ENCODE assay signal across 39 mouse cellular contexts in the genomic region with DNA sequence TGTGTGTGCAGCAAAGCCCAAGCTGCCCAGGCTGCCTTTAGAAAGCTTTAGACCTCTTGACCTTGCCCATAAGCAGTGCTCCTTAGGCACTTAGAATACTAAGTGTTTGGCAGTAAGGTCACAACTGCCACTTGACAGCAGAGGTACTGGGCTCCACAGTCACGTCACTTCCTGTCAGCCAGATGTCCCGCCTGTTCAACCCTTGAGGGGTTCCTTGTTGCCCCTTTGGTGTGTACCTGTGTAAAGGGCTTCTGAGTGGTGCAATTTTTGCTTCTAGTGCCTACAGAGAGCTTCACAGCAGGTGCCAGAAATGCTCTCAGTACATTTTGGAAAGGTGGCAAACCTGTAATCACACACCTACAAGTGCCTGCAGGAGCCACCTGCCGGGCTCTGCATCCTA. TPM values are rescaled to one million over a fixed set of nuclear protein-coding genes. Genes with fewer than 3 reads are reported as not detected.
DNase-seq lines count a peak whose midpoint lies in the region; ATAC-seq and TF ChIP-seq lines count a peak whose summit lies in the region.
"Had no signal": no experiment of that assay in that cellular context is flagged by ENCODE, and none has a peak within 500 bp of the region (broad histone marks: within the 10 kb centered on the region; RNA-seq: fewer than 3 reads in every experiment).

No protein-coding gene starts in this region.

- H3K9ac ChIP-seq in lung, embryonic 16.5 days (ENCODE audit: low read length), result no peak overlapping the region
- H3K9ac ChIP-seq: embryonic facial prominence, embryonic 15.5 days; forebrain, embryonic 13.5 days; heart, embryonic 15.5 days; limb, embryonic 15.5 days; liver, embryonic 13.5 days; lung, embryonic 14.5 days had no signal

- intact Hi-C loops in left cerebral cortex, postnatal 36 days (cut with DNase I), result no loop called here

- WGBS in kidney, adult 2 months, result 60% methylated on average over 3 of the region's 3 CpGs
- WGBS in lung, embryonic 16.5 days, result 25% methylated on average over 3 of the region's 3 CpGs

- 0 out of 2 replicates have a peak, but pooled peaks cover 1% of the 10 kb centered on the region for H3K4me1 ChIP-seq in kidney, adult 2 months (ENCODE audit: control insufficient read depth, insufficient read depth, low read length)
- 0 out of 2 replicates have a peak, but pooled peaks cover 2% of the 10 kb centered on the region for H3K4me1 ChIP-seq in lung, embryonic 16.5 days (replicated peaks; ENCODE audit: control insufficient read depth, insufficient read depth, low read length)

- no peak overlapping the region for H3K4me2 ChIP-seq in lung, embryonic 16.5 days (ENCODE audit: low read depth, low read length)
- H3K4me2 ChIP-seq: embryonic facial prominence, embryonic 15.5 days; forebrain, embryonic 13.5 days; heart, embryonic 15.5 days; limb, embryonic 15.5 days; liver, embryonic 13.5 days; lung, embryonic 14.5 days; midbrain, embryonic 11.5 days had no signal

- H3K36me3 ChIP-seq in kidney, adult 2 months (ENCODE audit: control insufficient read depth, insufficient read depth, low read length), result no peaks in the 10 kb centered on the region; the same call in 1 of the 2 replicates
- H3K36me3 ChIP-seq in lung, embryonic 16.5 days (ENCODE audit: control insufficient read depth, insufficient read depth, low read length), result no peaks in the 10 kb centered on the region
- H3K36me3 ChIP-seq: embryonic facial prominence, embryonic 10.5 days; embryonic facial prominence, embryonic 15.5 days; heart, embryonic 10.5 days; heart, embryonic 15.5 days; limb, embryonic 10.5 days; limb, embryonic 15.5 days; liver, embryonic 13.5 days had no signal

- ATAC-seq in common myeloid progenitor, adult 5-6 weeks (replicated peaks; ENCODE audit: low read depth, poor library complexity, severe bottlenecking), result 0 out of 2 replicates have a peak, but pooled peaks have one; percentile 25
- ATAC-seq in lung, embryonic 16.5 days (ENCODE audit: low read depth), result peak; percentile 74
- ATAC-seq: forebrain, embryonic 13.5 days; hindbrain, embryonic 16.5 days; midbrain, embryonic 16.5 days; Patski had no signal

- H3K4me3 ChIP-seq in kidney, adult 2 months (ENCODE audit: insufficient read depth, low read depth, low read length), result no peak overlapping the region
- no peak overlapping the region for H3K4me3 ChIP-seq in lung, embryonic 16.5 days (ENCODE audit: low read length)
- H3K4me3 ChIP-seq: embryonic facial prominence, embryonic 10.5 days; embryonic facial prominence, embryonic 15.5 days; forebrain, embryonic 13.5 days; heart, embryonic 10.5 days; heart, embryonic 15.5 days; limb, embryonic 10.5 days; limb, embryonic 15.5 days; liver, embryonic 13.5 days had no signal

- 0 out of 2 replicates have a peak overlapping the region, but pooled peaks have one; percentile 24 for H3K27ac ChIP-seq in kidney, adult 2 months (ENCODE audit: insufficient read depth, low read depth, low read length)
- 0 out of 2 replicates have a peak overlapping the region, but pooled peaks have one; percentile 17 for H3K27ac ChIP-seq in lung, embryonic 16.5 days (ENCODE audit: low read length)
- H3K27ac ChIP-seq: embryonic facial prominence, embryonic 10.5 days; embryonic facial prominence, embryonic 15.5 days; forebrain, embryonic 13.5 days; heart, embryonic 10.5 days; heart, embryonic 15.5 days; limb, embryonic 10.5 days; limb, embryonic 15.5 days; liver, embryonic 13.5 days; stomach, postnatal 0 days had no signal

- H3K27me3 ChIP-seq in kidney, adult 2 months (replicated peaks; ENCODE audit: control insufficient read depth, insufficient read depth, low read length), result no peaks in the 10 kb centered on the region
- H3K27me3 ChIP-seq in lung, embryonic 16.5 days (ENCODE audit: control insufficient read depth, insufficient read depth, low read depth, low read length), result peaks cover 18% of the 10 kb centered on the region
- H3K27me3 ChIP-seq: Patski had no signal

- TF ChIP-seq POLR2A in kidney, adult 2 months (IDR thresholded peaks at IDR 0.05; ENCODE audit: low read depth, low read length), result no peak

- TF ChIP-seq CTCF in kidney, adult 2 months (conservative IDR thresholded peaks at IDR 0.05; ENCODE audit: insufficient read depth, insufficient read length, low read depth, low read length), result no peak

- H3K9me3 ChIP-seq in lung, embryonic 16.5 days (ENCODE audit: control insufficient read depth, low read length), result no peaks in the 10 kb centered on the region
- H3K9me3 ChIP-seq: embryonic facial prominence, embryonic 10.5 days; embryonic facial prominence, embryonic 15.5 days; forebrain, embryonic 13.5 days; heart, embryonic 10.5 days; heart, embryonic 15.5 days; limb, embryonic 10.5 days; limb, embryonic 15.5 days; liver, embryonic 13.5 days had no signal

- DNase-seq in kidney, adult 2 months, result no peak
- DNase-seq in kidney, postnatal 10 days, result no peak
- DNase-seq in lung, postnatal 36 days, result peak; percentile 88
- DNase-seq in layer of hippocampus, adult 9-11 months, result no peak
- no peak for DNase-seq in left cerebral cortex, postnatal 36 days (ENCODE audit: low spot score in 2 of 2)
- DNase-seq: adrenal gland, postnatal 25 days; cerebellum, adult 18-20 months; cerebellum, postnatal 10 days; gastrocnemius, postnatal 14 days; kidney, adult 9 months; liver, embryonic 13.5 days; lung, embryonic 14.5 days; right cerebral cortex, postnatal 4 days; thymus, adult 2 months had no signal

RNA-seq across cellular contexts. Expression of gene Pde4c, which starts 14.7 kb away (rescaled TPM):
- 81.6 and 113 TPM in 2 replicates for polyA plus RNA-seq in kidney, adult 2 months (2012; rRNA removed)
- 0.09 TPM in 1 of 2 replicates, not detected in the other for total RNA-seq in common myeloid progenitor, adult 5-6 weeks (2017)
- polyA plus RNA-seq in lung, embryonic 16.5 days (2015; fragmentation: Nextera tagmentation; extraction: Ambion mirVana), result 0.10 and 0.19 TPM in 2 replicates
- total RNA-seq in left cerebral cortex, postnatal 36 days (2021), result 1 to 10 TPM in 1 of 2 experiments, under 1 TPM in 1; 0.89 to 2.0 TPM
- total RNA-seq: granulocyte monocyte progenitor cell, adult 5-6 weeks; megakaryocyte, adult 5-6 weeks had no signal

RNA-seq across cellular contexts. Expression of gene Rab3a, which starts 16.3 kb away (rescaled TPM):
- polyA plus RNA-seq in kidney, adult 2 months (2012; rRNA removed), result 29.7 and 31.1 TPM in 2 replicates
- 1.5 and 4.2 TPM in 2 replicates for total RNA-seq in common myeloid progenitor, adult 5-6 weeks (2017)
- 14.8 and 16.2 TPM in 2 replicates for polyA plus RNA-seq in lung, embryonic 16.5 days (2015; fragmentation: Nextera tagmentation; extraction: Ambion mirVana)
- total RNA-seq in left cerebral cortex, postnatal 36 days (2021), result 100 to 1,000 TPM; 824 to 964 TPM

RNA-seq across cellular contexts. Expression of gene Gm3336, which starts 19.9 kb away (rescaled TPM):
- 0.61 and 0.99 TPM in 2 replicates for polyA plus RNA-seq in kidney, adult 2 months (2012; rRNA removed)
- total RNA-seq in common myeloid progenitor, adult 5-6 weeks (2017), result not detected in 2 replicates
- 0.26 TPM in 1 of 2 replicates, not detected in the other for polyA plus RNA-seq in lung, embryonic 16.5 days (2015; fragmentation: Nextera tagmentation; extraction: Ambion mirVana)
- total RNA-seq in left cerebral cortex, postnatal 36 days (2021), result not detected
- total RNA-seq: adrenal gland, postnatal 25 days; gastrocnemius, postnatal 14 days; granulocyte monocyte progenitor cell, adult 5-6 weeks; heart, postnatal 25 days; layer of hippocampus, adult 18-20 months; layer of hippocampus, postnatal 14 days; left cerebral cortex, adult 8-10 months; megakaryocyte, adult 5-6 weeks; neutrophil, adult 5-6 weeks had no signal
- polyA plus RNA-seq: cortical plate, adult 2 months; embryonic facial prominence, embryonic 10.5 days; embryonic facial prominence, embryonic 15.5 days; forebrain, embryonic 13.5 days; heart, embryonic 10.5 days; heart, embryonic 15.5 days; hindbrain, embryonic 11.5 days; limb, embryonic 10.5 days; limb, embryonic 15.5 days; liver, embryonic 13.5 days; lung, embryonic 14.5 days; midbrain, embryonic 11.5 days; midbrain, embryonic 16.5 days; neural tube, embryonic 11.5 days had no signal

RNA-seq across cellular contexts. Expression of gene Mpv17l2, which starts 22.5 kb away (rescaled TPM):
- polyA plus RNA-seq in kidney, adult 2 months (2012; rRNA removed), result 73.4 and 96.3 TPM in 2 replicates
- 10.6 and 11.7 TPM in 2 replicates for total RNA-seq in common myeloid progenitor, adult 5-6 weeks (2017)
- polyA plus RNA-seq in lung, embryonic 16.5 days (2015; fragmentation: Nextera tagmentation; extraction: Ambion mirVana), result 37.1 and 39.2 TPM in 2 replicates
- total RNA-seq in left cerebral cortex, postnatal 36 days (2021), result 10 to 100 TPM; 33.9 to 41.5 TPM

RNA-seq across cellular contexts. Expression of gene Iqcn, which starts 35.0 kb away (rescaled TPM):
- 0.03 and 0.12 TPM in 2 replicates for polyA plus RNA-seq in kidney, adult 2 months (2012; rRNA removed)
- total RNA-seq in common myeloid progenitor, adult 5-6 weeks (2017), result 0.05 TPM in 1 of 2 replicates, not detected in the other
- not detected in 2 replicates for polyA plus RNA-seq in lung, embryonic 16.5 days (2015; fragmentation: Nextera tagmentation; extraction: Ambion mirVana)
- total RNA-seq in left cerebral cortex, postnatal 36 days (2021), result under 1 TPM; 0.10 to 0.34 TPM
- total RNA-seq: granulocyte monocyte progenitor cell, adult 5-6 weeks; heart, postnatal 25 days; MEL had no signal
- polyA plus RNA-seq: heart, embryonic 10.5 days; hindbrain, embryonic 16.5 days; limb, embryonic 10.5 days; liver, embryonic 13.5 days; midbrain, embryonic 16.5 days; neural tube, embryonic 11.5 days; stomach, postnatal 0 days had no signal

Comparison
In these comparisons a context has a peak if more than half of its experiments do, and no peak if none do; other contexts are left out.
1. RNA of gene Rab3a, which starts 16.3 kb away (total RNA-seq): 824 to 964 TPM in left cerebral cortex, postnatal 36 days; 1.5 to 4.2 TPM in common myeloid progenitor, adult 5-6 weeks; every median in the first group is over 100 times any median in the second.